Mouse (Mus musculus): Measurements from ENCODE around the gene Clpx. TPM values are rescaled to one million over a fixed set of nuclear protein-coding genes. Genes with fewer than 3 reads are reported as not detected.
"Not testable (repeated sequence)": the region's sequence is repeated elsewhere in the genome, so short reads cannot be mapped to it uniquely, and the experiment has no call there.

Clpx gene
- polyA plus RNA-seq, 1 experiment, result 25.8 TPM

- no peak overlapping the region for H3K27ac ChIP-seq (ENCODE audit: insufficient read depth, low read depth, low read length)
- 60% methylated on average over 4 of the region's 4 CpGs for WGBS
Measured at GRCm38 (mm10) chr9:65273873-65274272, 20.2 kb upstream of the Clpx start.

GRCm38 (mm10) chr9:65274851-65275250, 19.2 kb upstream of the Clpx start:
- H3K27me3 ChIP-seq (replicated peaks; ENCODE audit: control insufficient read depth, insufficient read depth, low read length); H3K4me3 ChIP-seq (ENCODE audit: insufficient read depth, low read depth, low read length); H3K36me3 ChIP-seq (ENCODE audit: control insufficient read depth, insufficient read depth, low read length); DNase-seq; H3K4me1 ChIP-seq (ENCODE audit: control insufficient read depth, insufficient read depth, low read length); H3K27ac ChIP-seq (ENCODE audit: insufficient read depth, low read depth, low read length): not testable (repeated sequence)
- WGBS, result 85% methylated on average over 3 of the region's 3 CpGs

More at GRCm38 (mm10) chr9:65273873-65274272, 20.2 kb upstream of the Clpx start:
- no peak for TF ChIP-seq POLR2A (IDR thresholded peaks at IDR 0.05; ENCODE audit: low read depth, low read length)
- TF ChIP-seq CTCF (conservative IDR thresholded peaks at IDR 0.05; ENCODE audit: insufficient read depth, insufficient read length, low read depth, low read length), result no peak
- H3K27me3 ChIP-seq (replicated peaks; ENCODE audit: control insufficient read depth, insufficient read depth, low read length), result no peaks in the 10 kb centered on the region
- no peak overlapping the region for H3K4me3 ChIP-seq (ENCODE audit: insufficient read depth, low read depth, low read length)
- H3K4me1 ChIP-seq (ENCODE audit: control insufficient read depth, insufficient read depth, low read length), result peaks cover 3% of the 10 kb centered on the region; the same call in 1 of the 2 replicates
- no peak for DNase-seq
- no peaks in the 10 kb centered on the region for H3K36me3 ChIP-seq (ENCODE audit: control insufficient read depth, insufficient read depth, low read length)

DNA sequence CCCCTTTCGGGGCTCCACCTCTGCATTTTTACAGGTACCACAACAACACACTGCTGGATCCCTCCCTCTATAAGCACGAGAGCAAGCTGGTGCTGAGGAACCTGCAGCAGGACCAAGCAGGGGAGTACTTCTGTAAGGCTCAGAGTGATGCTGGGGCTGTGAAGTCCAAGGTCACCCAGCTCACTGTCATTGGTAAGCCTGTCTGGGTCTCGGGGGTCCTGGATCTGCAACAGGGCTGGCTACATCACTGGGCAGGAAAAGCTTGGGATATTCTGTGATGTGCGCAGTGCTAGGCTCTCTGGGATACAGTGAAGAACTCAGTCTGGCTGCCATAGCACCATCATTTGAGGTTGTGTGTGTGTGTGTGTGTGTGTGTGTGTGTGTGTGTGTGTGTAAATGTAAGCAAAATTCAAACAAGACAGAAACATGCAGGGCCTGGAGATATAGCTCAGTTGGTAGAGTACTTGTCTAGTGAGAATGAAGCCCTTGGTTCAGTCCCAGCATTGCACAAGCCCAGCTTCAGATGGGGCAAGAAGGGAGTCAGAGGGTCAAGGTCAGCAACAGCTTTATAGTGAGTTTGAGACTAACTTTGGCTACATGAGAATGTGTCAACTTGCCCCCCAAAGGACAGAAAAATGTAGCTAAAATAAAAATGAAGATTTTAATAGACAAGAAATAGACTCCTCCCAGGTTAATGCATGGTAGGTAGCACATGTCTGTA, 18.1 kb upstream of the Clpx start:
- Histone ChIP-seq H3K36me3 (ENCODE audit: control insufficient read depth, insufficient read depth, low read length) (no peaks in the 10 kb centered on the region), H3K4me1 (ENCODE audit: control insufficient read depth, insufficient read depth, low read length) (peaks cover 3% of the 10 kb centered on the region; the same call in 1 of the 2 replicates), H3K27ac (ENCODE audit: insufficient read depth, low read depth, low read length) (no peak overlapping the region), H3K4me3 (ENCODE audit: insufficient read depth, low read depth, low read length) (no peak overlapping the region), H3K27me3 (replicated peaks; ENCODE audit: control insufficient read depth, insufficient read depth, low read length) (no peaks in the 10 kb centered on the region)
- 88% methylated on average over 4 of the region's 4 CpGs for WGBS
- no peak for TF ChIP-seq POLR2A (IDR thresholded peaks at IDR 0.05; ENCODE audit: low read depth, low read length)
- no peak for TF ChIP-seq CTCF (conservative IDR thresholded peaks at IDR 0.05; ENCODE audit: insufficient read depth, insufficient read length, low read depth, low read length)
- no peak for DNase-seq

DNA sequence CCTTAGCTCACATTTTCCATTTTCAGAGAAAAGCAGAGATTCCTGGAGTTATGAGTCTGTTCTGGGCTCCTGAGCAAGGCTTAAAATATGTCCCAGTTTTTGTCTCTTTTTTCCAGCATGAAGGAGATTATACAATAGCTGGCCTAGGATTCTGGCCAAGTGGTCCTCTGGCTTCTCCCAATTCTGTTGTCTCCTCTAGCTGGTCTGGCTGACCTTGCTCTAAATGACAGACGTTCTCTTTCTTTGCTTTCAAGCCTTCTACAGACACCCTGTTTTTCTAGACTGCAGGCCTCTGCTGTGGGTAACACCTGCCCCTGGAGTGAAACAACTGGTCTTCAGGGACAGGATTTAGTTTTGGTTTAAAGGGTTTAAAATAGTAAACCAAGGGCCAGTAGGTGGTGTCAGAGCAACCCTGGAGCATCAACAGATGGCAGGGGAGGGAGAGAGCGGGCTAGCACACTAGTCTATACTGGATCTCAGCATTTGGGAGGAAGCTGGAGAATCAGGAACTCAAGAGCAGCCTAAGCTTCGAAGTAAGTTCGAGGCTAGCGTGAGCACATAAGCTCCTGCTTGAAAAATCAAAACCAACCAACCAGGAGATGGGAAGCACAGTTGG, 12.4 kb upstream of the Clpx start:
- 0 out of 2 replicates have a peak, but pooled peaks have one; percentile 12 for TF ChIP-seq CTCF (conservative IDR thresholded peaks at IDR 0.05; ENCODE audit: insufficient read depth, insufficient read length, low read depth, low read length)
- TF ChIP-seq POLR2A (IDR thresholded peaks at IDR 0.05; ENCODE audit: low read depth, low read length), result no peak
- 72% methylated on average over 5 of the region's 5 CpGs for WGBS
- H3K27ac ChIP-seq (ENCODE audit: insufficient read depth, low read depth, low read length), result no peak overlapping the region
- H3K4me1 ChIP-seq (ENCODE audit: control insufficient read depth, insufficient read depth, low read length), result no peaks in the 10 kb centered on the region
- peak; percentile 26 for DNase-seq
- H3K4me3 ChIP-seq (ENCODE audit: insufficient read depth, low read depth, low read length), result no peak overlapping the region
- no peaks in the 10 kb centered on the region for H3K36me3 ChIP-seq (ENCODE audit: control insufficient read depth, insufficient read depth, low read length)
- no peaks in the 10 kb centered on the region for H3K27me3 ChIP-seq (replicated peaks; ENCODE audit: control insufficient read depth, insufficient read depth, low read length)

DNA sequence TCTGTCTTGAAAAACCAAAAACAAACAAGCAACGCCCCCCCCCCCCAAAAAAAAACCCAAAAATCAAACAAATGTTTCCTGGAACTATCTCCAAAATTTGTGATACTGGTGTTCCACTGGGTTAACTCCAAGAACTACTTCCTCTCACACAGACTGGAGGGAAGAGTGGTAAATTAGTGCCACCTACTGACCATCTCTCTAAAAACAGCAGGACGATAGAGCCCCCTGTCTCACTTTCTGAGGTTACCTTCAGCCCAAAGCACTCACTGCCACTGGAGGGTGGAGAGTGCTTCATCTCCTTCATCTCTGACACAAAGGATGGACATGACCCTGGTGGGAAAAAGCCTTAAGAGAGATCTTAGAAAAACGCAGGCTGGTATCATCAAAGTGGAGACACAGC, 10.8 kb upstream of the Clpx start:
- no peaks in the 10 kb centered on the region for H3K36me3 ChIP-seq (ENCODE audit: control insufficient read depth, insufficient read depth, low read length)
- no peaks in the 10 kb centered on the region for H3K27me3 ChIP-seq (replicated peaks; ENCODE audit: control insufficient read depth, insufficient read depth, low read length)
- peak; percentile 65 for DNase-seq
- no peak overlapping the region for H3K27ac ChIP-seq (ENCODE audit: insufficient read depth, low read depth, low read length)
- H3K4me3 ChIP-seq (ENCODE audit: insufficient read depth, low read depth, low read length), result no peak overlapping the region
- H3K4me1 ChIP-seq (ENCODE audit: control insufficient read depth, insufficient read depth, low read length), result no peaks in the 10 kb centered on the region
- no peak for TF ChIP-seq POLR2A (IDR thresholded peaks at IDR 0.05; ENCODE audit: low read depth, low read length)
- peak; percentile 58 for TF ChIP-seq CTCF (conservative IDR thresholded peaks at IDR 0.05; ENCODE audit: insufficient read depth, insufficient read length, low read depth, low read length)
- WGBS, result under 1% methylated on average over 3 of the region's 3 CpGs

DNA sequence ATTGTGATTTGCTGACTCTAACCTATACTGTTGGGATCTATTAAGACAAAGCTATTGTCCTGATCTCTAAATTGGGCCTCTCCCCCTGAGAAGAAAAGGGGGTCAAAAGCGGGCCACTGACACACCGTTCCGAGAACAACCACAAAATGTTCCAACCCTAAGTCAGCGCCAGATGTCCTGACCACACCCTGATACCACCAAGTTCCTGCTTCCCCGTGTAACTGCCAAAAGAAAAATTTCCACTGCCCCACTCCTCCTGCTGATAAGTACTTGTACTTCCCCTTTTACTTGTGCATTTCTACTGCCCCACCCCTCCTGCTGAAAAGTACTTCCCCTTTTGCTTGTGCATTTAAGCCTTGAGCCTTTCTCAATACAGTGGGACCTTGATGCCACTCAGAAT, 5.8 kb upstream of the Clpx start:
- H3K27me3 ChIP-seq (replicated peaks; ENCODE audit: control insufficient read depth, insufficient read depth, low read length); H3K27ac ChIP-seq (ENCODE audit: insufficient read depth, low read depth, low read length); H3K4me3 ChIP-seq (ENCODE audit: insufficient read depth, low read depth, low read length); DNase-seq; H3K36me3 ChIP-seq (ENCODE audit: control insufficient read depth, insufficient read depth, low read length): not testable (repeated sequence)
- WGBS, result 78% methylated on average over 5 of the region's 5 CpGs
- H3K4me1 ChIP-seq (ENCODE audit: control insufficient read depth, insufficient read depth, low read length), result peaks cover 21% of the 10 kb centered on the region; the same call in 1 of the 2 replicates

DNA sequence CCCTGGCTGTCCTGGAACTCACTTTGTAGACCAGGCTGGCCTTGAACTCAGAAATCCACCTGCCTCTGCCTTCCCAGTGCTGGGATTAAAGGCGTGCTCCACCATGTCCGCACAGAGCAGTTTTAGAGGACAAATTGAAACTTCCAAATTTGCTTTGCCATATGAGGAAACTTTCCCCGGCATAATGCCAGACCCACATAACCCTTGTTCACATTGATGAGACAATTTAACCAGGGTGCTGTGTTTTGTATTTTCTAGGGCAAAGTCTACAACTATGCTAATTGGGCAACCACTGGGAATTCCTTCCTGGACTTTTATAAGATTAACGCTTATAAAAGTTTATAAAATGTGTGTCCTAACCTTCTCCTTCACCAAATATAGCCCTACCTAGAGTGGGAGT, 4.1 kb upstream of the Clpx start:
- peaks cover 21% of the 10 kb centered on the region; the same call in 1 of the 2 replicates for H3K4me1 ChIP-seq (ENCODE audit: control insufficient read depth, insufficient read depth, low read length)
- peak overlapping the region; percentile 98 for H3K27ac ChIP-seq (ENCODE audit: insufficient read depth, low read depth, low read length)
- peak; percentile 92 for DNase-seq
- H3K36me3 ChIP-seq (ENCODE audit: control insufficient read depth, insufficient read depth, low read length), result no peaks in the 10 kb centered on the region
- no peaks in the 10 kb centered on the region for H3K27me3 ChIP-seq (replicated peaks; ENCODE audit: control insufficient read depth, insufficient read depth, low read length)
- no peak overlapping the region for H3K4me3 ChIP-seq (ENCODE audit: insufficient read depth, low read depth, low read length)
- TF ChIP-seq CTCF (conservative IDR thresholded peaks at IDR 0.05; ENCODE audit: insufficient read depth, insufficient read length, low read depth, low read length) (no peak), POLR2A (IDR thresholded peaks at IDR 0.05; ENCODE audit: low read depth, low read length) (no peak)
- WGBS, result 60% methylated on average over 4 of the region's 4 CpGs

All from kidney, adult 2 months (tissue).